Comparison of ENCODE assay signal across 38 mouse cellular contexts in genomic region chr10:97624381-97624780, GRCm38 (mm10). TPM values are rescaled to one million over a fixed set of nuclear protein-coding genes. Genes with fewer than 3 reads are reported as not detected.
A peak's percentile ranks its signal among the peaks of the same experiment; 100 is the strongest.
DNase-seq lines count a peak whose midpoint lies in the region; ATAC-seq and TF ChIP-seq lines count a peak whose summit lies in the region.
"Had no signal": no experiment of that assay in that cellular context is flagged by ENCODE, and none has a peak within 500 bp of the region (broad histone marks: within the 10 kb centered on the region; RNA-seq: fewer than 3 reads in every experiment).

No protein-coding gene starts in this region.

- TF ChIP-seq CTCF in heart, postnatal 0 days (IDR thresholded peaks at IDR 0.05; ENCODE audit: low read depth): no peak
- no peak for TF ChIP-seq CTCF in lung, adult 2 months (IDR thresholded peaks at IDR 0.05; ENCODE audit: insufficient read depth, low read length)

- H3K9me3 ChIP-seq in heart, postnatal 0 days (replicated peaks; ENCODE audit: control insufficient read depth, low read length): no peaks in the 10 kb centered on the region
- H3K9me3 ChIP-seq in heart, embryonic 10.5 days: no peaks in the 10 kb centered on the region
- H3K9me3 ChIP-seq in lung, embryonic 16.5 days (ENCODE audit: control insufficient read depth, low read length): no peaks in the 10 kb centered on the region
- H3K9me3 ChIP-seq: forebrain, embryonic 13.5 days; hindbrain, embryonic 10.5 days; liver, embryonic 15.5 days; megakaryocyte, embryonic 14.5 days; midbrain, embryonic 13.5 days; neural tube, embryonic 12.5 days had no signal

- no peak overlapping the region for H3K4me2 ChIP-seq in heart, postnatal 0 days (ENCODE audit: low read depth, low read length)
- H3K4me2 ChIP-seq in lung, embryonic 16.5 days (ENCODE audit: low read depth, low read length): no peak overlapping the region
- peak overlapping the region; percentile 33 for H3K4me2 ChIP-seq in myocyte (ENCODE audit: low read depth)
- H3K4me2 ChIP-seq: forebrain, embryonic 13.5 days; heart, embryonic 11.5 days; liver, embryonic 15.5 days; midbrain, embryonic 13.5 days; neural tube, embryonic 12.5 days had no signal

- H3K9ac ChIP-seq in heart, postnatal 0 days (replicated peaks; ENCODE audit: low read depth, low read length): no peak overlapping the region
- H3K9ac ChIP-seq in lung, embryonic 16.5 days (ENCODE audit: low read length): no peak overlapping the region
- H3K9ac ChIP-seq: forebrain, embryonic 13.5 days; liver, embryonic 15.5 days; midbrain, embryonic 13.5 days; neural tube, embryonic 12.5 days had no signal

- no peaks in the 10 kb centered on the region for H3K4me1 ChIP-seq in heart, postnatal 0 days (ENCODE audit: control insufficient read depth, insufficient read depth)
- H3K4me1 ChIP-seq in heart, embryonic 10.5 days: no peaks in the 10 kb centered on the region
- H3K4me1 ChIP-seq in lung, embryonic 16.5 days (replicated peaks; ENCODE audit: control insufficient read depth, insufficient read depth, low read length): no peaks in the 10 kb centered on the region
- H3K4me1 ChIP-seq in lung, adult 2 months (ENCODE audit: control insufficient read depth, insufficient read depth, low read length): no peaks in the 10 kb centered on the region
- H3K4me1 ChIP-seq: forebrain, embryonic 13.5 days; hindbrain, embryonic 10.5 days; liver, embryonic 15.5 days; megakaryocyte, embryonic 14.5 days; midbrain, embryonic 13.5 days; neural tube, embryonic 12.5 days had no signal

- DNase-seq in heart, postnatal 0 days (ENCODE audit: low spot score): peak; percentile 6
- no peak for DNase-seq in heart, embryonic 10.5 days (ENCODE audit: low spot score)
- DNase-seq in lung, adult 2 months: no peak
- peak; percentile 8 for DNase-seq in brain, adult 2 months (ENCODE audit: low read depth, low spot score)
- DNase-seq in kidney, postnatal 36 days: no peak
- DNase-seq in kidney, postnatal 4 days: no peak
- DNase-seq: adrenal gland, adult 8-10 months; B cell, adult 2 months; cerebellum, adult 2 months; cerebellum, postnatal 36 days; heart, postnatal 10 days; kidney, adult 2 months; kidney, postnatal 25 days; layer of hippocampus, adult 9-11 months; liver; lung, postnatal 36 days; right cerebral cortex, postnatal 25 days; thymus, adult 18-20 months; thymus, postnatal 36 days had no signal

- H3ac ChIP-seq in myocyte (ENCODE audit: control insufficient read depth, insufficient read length): no peak overlapping the region

- no peaks in the 10 kb centered on the region for H3K36me3 ChIP-seq in heart, postnatal 0 days (replicated peaks; ENCODE audit: control insufficient read depth, insufficient read depth, low read length)
- H3K36me3 ChIP-seq in heart, embryonic 10.5 days: no peaks in the 10 kb centered on the region
- no peaks in the 10 kb centered on the region for H3K36me3 ChIP-seq in lung, embryonic 16.5 days (ENCODE audit: control insufficient read depth, insufficient read depth, low read length)
- no peaks in the 10 kb centered on the region for H3K36me3 ChIP-seq in myocyte (ENCODE audit: control insufficient read depth, insufficient read depth)
- H3K36me3 ChIP-seq: G1E; hindbrain, embryonic 10.5 days; liver, embryonic 15.5 days; midbrain, embryonic 13.5 days; neural tube, embryonic 12.5 days had no signal

- 57% methylated on average over 2 of the region's 2 CpGs for WGBS in heart, postnatal 0 days
- 81% methylated on average over 2 of the region's 2 CpGs for WGBS in heart, embryonic 10.5 days
- WGBS in lung, embryonic 16.5 days: 40% methylated on average over 2 of the region's 2 CpGs
- WGBS in lung, adult 2 months: 52% methylated on average over 2 of the region's 2 CpGs

- ATAC-seq in heart, postnatal 0 days (ENCODE audit: insufficient read depth, low read depth): no peak
- peak; percentile 70 for ATAC-seq in lung, embryonic 16.5 days (ENCODE audit: low read depth)
- ATAC-seq: activated CD4-positive, CD25-positive, alpha-beta regulatory T cell, adult 4 months; forebrain, embryonic 13.5 days; hindbrain, embryonic 16.5 days; midbrain, embryonic 13.5 days had no signal

- no peak for TF ChIP-seq POLR2A in lung, adult 2 months (IDR thresholded peaks at IDR 0.05; ENCODE audit: borderline replicate concordance, extremely low read depth, low read depth, low read length)
- TF ChIP-seq POLR2A in myocyte (IDR thresholded peaks at IDR 0.05; ENCODE audit: insufficient read length, low read depth): no peak

- no peaks in the 10 kb centered on the region for H3K79me2 ChIP-seq in myocyte (ENCODE audit: control insufficient read depth, insufficient read depth)

- H3K4me3 ChIP-seq in heart, postnatal 0 days (ENCODE audit: low read depth, low read length): no peak overlapping the region
- no peak overlapping the region for H3K4me3 ChIP-seq in heart, embryonic 10.5 days
- no peak overlapping the region for H3K4me3 ChIP-seq in lung, embryonic 16.5 days (ENCODE audit: low read length)
- no peak overlapping the region for H3K4me3 ChIP-seq in lung, adult 2 months (replicated peaks; ENCODE audit: extremely low read depth, low read depth, low read length)
- H3K4me3 ChIP-seq in myocyte: no peak overlapping the region
- H3K4me3 ChIP-seq: forebrain, embryonic 13.5 days; hindbrain, embryonic 10.5 days; left cerebral cortex, adult 2 months; liver, embryonic 15.5 days; megakaryocyte, embryonic 14.5 days; midbrain, embryonic 13.5 days; neural tube, embryonic 12.5 days had no signal

- no peak for TF ChIP-seq EP300 in heart, postnatal 0 days (IDR thresholded peaks at IDR 0.05; ENCODE audit: low read depth)

- H3K27ac ChIP-seq in heart, postnatal 0 days (ENCODE audit: low read depth): no peak overlapping the region
- H3K27ac ChIP-seq in heart, embryonic 10.5 days: no peak overlapping the region
- no peak overlapping the region for H3K27ac ChIP-seq in lung, embryonic 16.5 days (ENCODE audit: low read length)
- H3K27ac ChIP-seq: forebrain, embryonic 13.5 days; hindbrain, embryonic 10.5 days; left cerebral cortex, adult 2 months; liver, embryonic 15.5 days; midbrain, embryonic 13.5 days; neural tube, embryonic 12.5 days had no signal

- H3K27me3 ChIP-seq in heart, postnatal 0 days (ENCODE audit: control insufficient read depth, insufficient read depth, low read length): no peaks in the 10 kb centered on the region
- H3K27me3 ChIP-seq in heart, embryonic 10.5 days (ENCODE audit: insufficient read depth, poor library complexity, severe bottlenecking): no peaks in the 10 kb centered on the region
- no peaks in the 10 kb centered on the region for H3K27me3 ChIP-seq in lung, embryonic 16.5 days (ENCODE audit: control insufficient read depth, insufficient read depth, low read depth, low read length)
- no peaks in the 10 kb centered on the region for H3K27me3 ChIP-seq in myocyte (ENCODE audit: control insufficient read depth, insufficient read depth, insufficient read length)
- H3K27me3 ChIP-seq: CH12.LX; forebrain, embryonic 13.5 days; liver, embryonic 15.5 days; megakaryocyte, embryonic 14.5 days; midbrain, embryonic 13.5 days; neural tube, embryonic 12.5 days had no signal

TF ChIP-seq in myocyte, 11 proteins besides CTCF, POLR2A, EP300 and RAD21:
- TF ChIP-seq MYOG (IDR thresholded peaks at IDR 0.05; ENCODE audit: control insufficient read depth in 1 of 3, insufficient read depth in 1 of 3, insufficient read length in 2 of 3, low read depth in 2 of 3) (no peak), E2F4 (IDR thresholded peaks at IDR 0.05; ENCODE audit: insufficient read depth) (no peak), TCF3 (IDR thresholded peaks at IDR 0.05; ENCODE audit: insufficient read length, low read depth) (no peak)

RNA-seq across cellular contexts. Expression of gene Kera, which starts 17.7 kb away (rescaled TPM):
- total RNA-seq in heart, postnatal 0 days (2014; rRNA removed; ENCODE audit: low replicate concordance): not detected in 2 replicates
- polyA plus RNA-seq in heart, postnatal 0 days (2015; fragmentation: Nextera tagmentation; extraction: Ambion mirVana): 0.04 and 0.05 TPM in 2 replicates
- not detected in 2 replicates for polyA plus RNA-seq in heart, embryonic 10.5 days (2016; fragmentation: Nextera tagmentation; extraction: Ambion mirVana)
- 0.28 and 0.30 TPM in 2 replicates for polyA plus RNA-seq in lung, embryonic 16.5 days (2015; fragmentation: Nextera tagmentation; extraction: Ambion mirVana)
- polyA plus RNA-seq in lung, adult 2 months (2012; rRNA removed): not detected in 2 replicates
- not detected for polyA plus RNA-seq in myocyte (2012; fragmentation: generic; extraction: Trizol)
- total RNA-seq: adrenal gland, adult 8-10 months; CH12.LX; granulocyte monocyte progenitor cell, adult 5-6 weeks; heart, postnatal 10 days; left cerebral cortex, adult 2 months; left cerebral cortex, postnatal 36 days had no signal
- polyA plus RNA-seq: activated CD4-positive, CD25-positive, alpha-beta regulatory T cell, adult 4 months; cerebellum, adult 2 months; frontal cortex, adult 2 months; G1E; hindbrain, embryonic 16.5 days; kidney, adult 2 months; midbrain, embryonic 13.5 days; spleen, adult 2 months had no signal

RNA-seq across cellular contexts. Expression of gene Epyc, which starts 19.5 kb away (rescaled TPM):
- total RNA-seq in heart, postnatal 0 days (2014; rRNA removed; ENCODE audit: low replicate concordance): 0.12 and 1.8 TPM in 2 replicates
- polyA plus RNA-seq in heart, postnatal 0 days (2015; fragmentation: Nextera tagmentation; extraction: Ambion mirVana): 0.30 and 0.85 TPM in 2 replicates
- polyA plus RNA-seq in heart, embryonic 10.5 days (2016; fragmentation: Nextera tagmentation; extraction: Ambion mirVana): 0.18 and 0.29 TPM in 2 replicates
- polyA plus RNA-seq in lung, embryonic 16.5 days (2015; fragmentation: Nextera tagmentation; extraction: Ambion mirVana): 0.59 and 0.78 TPM in 2 replicates
- polyA plus RNA-seq in lung, adult 2 months (2012; rRNA removed): 0.11 TPM in 1 of 2 replicates, not detected in the other
- polyA plus RNA-seq in myocyte (2012; fragmentation: generic; extraction: Trizol): not detected
- total RNA-seq: CH12.LX; gastrocnemius, adult 8-10 months; granulocyte monocyte progenitor cell, adult 5-6 weeks had no signal
- polyA plus RNA-seq: activated CD4-positive, CD25-positive, alpha-beta regulatory T cell, adult 4 months; frontal cortex, adult 2 months; G1E; spleen, adult 2 months had no signal

RNA-seq across cellular contexts. Expression of gene Lum, which starts 59.5 kb away (rescaled TPM):
- 36.5 and 71.6 TPM in 2 replicates for total RNA-seq in heart, postnatal 0 days (2014; rRNA removed; ENCODE audit: low replicate concordance)
- polyA plus RNA-seq in heart, postnatal 0 days (2015; fragmentation: Nextera tagmentation; extraction: Ambion mirVana): 87.0 and 102 TPM in 2 replicates
- 17.5 and 50.5 TPM in 2 replicates for polyA plus RNA-seq in heart, embryonic 10.5 days (2016; fragmentation: Nextera tagmentation; extraction: Ambion mirVana)
- polyA plus RNA-seq in lung, embryonic 16.5 days (2015; fragmentation: Nextera tagmentation; extraction: Ambion mirVana): 46.4 and 58.2 TPM in 2 replicates
- 5.0 and 12.5 TPM in 2 replicates for polyA plus RNA-seq in lung, adult 2 months (2012; rRNA removed)
- polyA plus RNA-seq in myocyte (2012; fragmentation: generic; extraction: Trizol): not detected
- total RNA-seq: CH12.LX; granulocyte monocyte progenitor cell, adult 5-6 weeks had no signal
- polyA plus RNA-seq: activated CD4-positive, CD25-positive, alpha-beta regulatory T cell, adult 4 months; G1E had no signal

Comparison
In these comparisons a context has a peak if more than half of its experiments do, and no peak if none do; other contexts are left out.
1. DNase-seq: peak in heart, postnatal 0 days (single experiment) and brain, adult 2 months (single experiment); none in heart, embryonic 10.5 days (single experiment), lung, adult 2 months (single experiment), kidney, postnatal 36 days (0 of 2) and kidney, postnatal 4 days (0 of 2).